Mouse (Mus musculus) heart, adult 2 months (tissue): Measurements from ENCODE around the gene Nav1.

ENCODE experiments used
- CTCF ChIP-seq: fragments of 200-600 bp; IDR thresholded peaks from 2 replicates; pipeline ENCODE4 v1.8.1; 2022; ENCODE audit warnings: antibody characterized with exemption, mild to moderate bottlenecking, moderate library complexity
- POLR2A ChIP-seq: fragments of 200-500 bp; IDR thresholded peaks from 2 replicates; pipeline ENCODE4 v1.6.1; 2011; ENCODE audit warnings: mild to moderate bottlenecking, low read depth, low read length, control low read depth; ENCODE audit not compliant: insufficient read depth

- TF ChIP-seq CTCF = no peak
- no peak for TF ChIP-seq POLR2A
These were observed 144.8 kb downstream of the Nav1 start for GRCm38 (mm10) chr1:135462304-135462703.
